Mouse (Mus musculus) olfactory bulb, adult 2 months (tissue): ENCODE data around the gene Lrmda.

ENCODE experiments used
- CTCF ChIP-seq: fragments of 200-500 bp; IDR thresholded peaks from 2 replicates; pipeline ENCODE4 v1.5.1; 2012; ENCODE audit warnings: low read depth, mild to moderate bottlenecking, low read length, moderate library complexity; ENCODE audit not compliant: insufficient read depth
- POLR2A ChIP-seq: fragments of 200-500 bp; IDR thresholded peaks from 2 replicates; pipeline ENCODE4 v1.6.1; 2012; ENCODE audit warnings: mild to moderate bottlenecking, low read depth, low read length, moderate library complexity; ENCODE audit not compliant: insufficient read depth

DNA sequence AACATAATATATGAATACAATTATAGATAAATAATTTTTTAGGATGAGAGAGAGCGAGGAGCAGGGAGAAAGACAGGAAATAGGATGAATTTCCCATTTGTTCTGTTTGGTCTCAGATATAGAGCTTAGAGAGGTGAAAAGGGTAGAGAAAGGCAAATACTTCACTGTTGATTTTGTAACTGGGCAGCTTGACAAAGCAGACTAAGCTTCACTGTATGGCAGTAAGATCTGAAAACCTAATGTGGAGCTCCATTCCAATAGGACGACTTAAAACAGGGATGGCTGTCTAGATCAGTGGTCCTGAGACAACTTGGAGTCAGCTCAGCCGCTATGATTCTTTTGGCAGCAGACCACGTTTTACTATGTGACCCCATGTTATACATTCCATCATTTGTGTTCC is 566.8 kb downstream of the Lrmda start:
- TF ChIP-seq CTCF (no peak), POLR2A (no peak)
